Mouse (Mus musculus): ENCODE results near the gene Mgat5.

Mgat5 gene

DNA sequence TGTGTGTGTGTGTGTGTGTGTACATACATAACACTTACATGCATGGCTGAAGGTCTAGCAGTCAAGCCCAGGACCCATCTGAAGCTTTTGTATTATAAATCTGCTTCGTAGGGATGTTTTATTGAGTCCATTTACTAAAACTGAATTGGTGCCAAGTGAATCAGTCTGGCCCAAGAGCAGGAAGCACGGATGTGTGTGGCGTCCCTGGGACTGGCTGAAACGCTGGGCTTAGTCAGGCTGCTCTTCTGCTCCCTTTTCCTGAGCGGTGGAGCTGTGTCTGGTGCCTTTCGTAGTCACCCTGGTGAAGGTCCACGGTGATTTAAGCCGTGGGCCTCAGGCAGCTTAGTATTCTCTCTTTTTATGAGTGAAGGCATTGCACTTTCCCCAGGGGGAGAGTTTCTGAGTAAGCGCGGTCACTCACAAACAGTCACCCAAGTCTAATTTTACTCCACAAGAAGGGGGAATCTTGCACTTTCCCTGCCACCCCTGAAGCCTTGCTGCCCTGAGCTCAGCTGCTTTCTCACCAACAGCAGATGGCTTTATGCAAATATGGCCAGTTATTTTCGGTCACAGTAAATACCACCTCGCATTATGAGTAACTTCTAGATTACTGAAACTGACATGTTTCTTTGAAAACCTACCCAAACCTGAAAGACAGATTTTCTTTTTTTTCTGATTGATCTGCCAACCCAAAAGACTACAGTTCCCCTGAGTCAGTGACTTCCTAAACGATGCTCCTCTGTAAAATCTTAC, 176.1 kb downstream of the Mgat5 start:
- in situ Hi-C loops (cut with MboI), result no loop called here

GRCm38 (mm10) chr1:127383071-127383470, 178.3 kb downstream of the Mgat5 start:
- in situ Hi-C loops (cut with MboI), result no loop called here

DNA sequence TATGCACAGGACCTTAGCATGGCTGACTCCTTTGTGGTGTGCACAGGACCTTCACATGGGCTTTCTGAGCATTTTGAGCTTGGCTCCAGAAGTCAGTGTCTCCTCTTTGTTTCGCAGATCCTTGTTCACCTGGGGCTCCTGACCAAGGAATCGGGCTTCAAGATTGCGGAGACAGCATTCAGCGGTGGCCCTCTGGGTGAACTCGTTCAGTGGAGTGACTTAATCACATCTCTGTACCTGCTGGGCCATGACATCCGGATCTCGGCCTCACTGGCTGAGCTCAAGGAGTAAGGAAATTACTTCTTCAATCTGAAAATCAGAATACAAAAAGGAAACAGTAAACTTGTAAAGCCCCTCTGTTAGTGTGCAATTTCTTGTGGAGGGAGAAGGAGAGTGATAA, 182.4 kb downstream of the Mgat5 start:
- in situ Hi-C loops (cut with MboI), result no loop called here

GRCm38 (mm10) chr1:127387661-127388060, 182.8 kb downstream of the Mgat5 start:
- in situ Hi-C loops (cut with MboI), result no loop called here

DNA sequence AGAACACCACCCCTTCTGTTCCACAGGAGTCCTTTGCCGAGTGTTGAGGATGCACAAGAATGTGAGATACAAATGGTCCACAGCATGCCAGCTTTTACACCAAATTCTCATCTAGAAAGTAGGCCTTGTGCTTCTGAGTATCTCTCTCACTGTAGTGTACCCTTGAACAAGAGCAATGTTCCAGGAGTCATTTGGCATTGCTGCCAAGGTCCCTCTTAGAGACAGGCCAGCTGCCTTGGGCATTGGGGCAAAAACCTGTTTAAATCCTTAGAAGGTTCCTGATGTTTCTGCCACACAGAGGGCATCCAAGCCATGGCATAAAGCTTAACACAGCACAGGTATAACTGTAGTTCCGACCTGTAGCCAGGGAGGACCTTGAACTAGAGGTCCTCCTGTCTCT, 189.9 kb downstream of the Mgat5 start:
- in situ Hi-C loops (cut with MboI), result no loop called here

DNA sequence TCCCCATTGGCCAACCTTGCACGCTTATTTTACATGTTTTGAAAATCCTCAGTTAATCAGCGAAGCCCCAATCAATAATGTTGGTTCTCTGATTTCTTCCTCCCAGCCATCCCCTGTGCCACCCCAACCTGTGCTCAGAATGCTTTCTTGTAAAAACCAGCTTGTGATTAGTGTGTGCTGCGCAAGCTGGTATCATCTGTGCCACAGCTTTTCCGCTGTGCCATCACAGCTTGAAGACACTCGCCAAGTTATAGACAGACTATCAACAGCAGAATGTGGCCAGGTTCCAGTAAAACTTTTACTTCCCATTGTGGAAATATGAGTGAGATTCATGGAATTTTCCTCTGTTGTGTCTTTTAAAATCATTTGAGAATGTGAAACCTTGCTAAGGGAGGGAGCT, 190.9 kb downstream of the Mgat5 start:
- in situ Hi-C loops (cut with MboI), result no loop called here

GRCm38 (mm10) chr1:127396569-127397349, 191.9 kb downstream of the Mgat5 start:
- in situ Hi-C loops (cut with MboI), result no loop called here

- in situ Hi-C loops (cut with MboI), result no loop called here
These were observed 192.6 kb downstream of the Mgat5 start for GRCm38 (mm10) chr1:127397396-127397795.

- in situ Hi-C loops (cut with MboI), result no loop called here
These were observed 193.4 kb downstream of the Mgat5 start for GRCm38 (mm10) chr1:127398186-127398585.

GRCm38 (mm10) chr1:127400198-127400597, 195.4 kb downstream of the Mgat5 start:
- in situ Hi-C loops (cut with MboI), result loop anchor here (25.0 kb wide), 1 partner anchor 188 kb away; the partner anchor contains the start of gene Mgat5

GRCm38 (mm10) chr1:127400666-127401065, 195.9 kb downstream of the Mgat5 start:
- in situ Hi-C loops (cut with MboI), result loop anchor here (25.0 kb wide), 1 partner anchor 188 kb away; the partner anchor contains the start of gene Mgat5

GRCm38 (mm10) chr1:127404655-127405054, 199.8 kb downstream of the Mgat5 start:
- in situ Hi-C loops (cut with MboI), result loop anchor here (25.0 kb wide), 1 partner anchor 192 kb away; the partner anchor contains the start of gene Mgat5

DNA sequence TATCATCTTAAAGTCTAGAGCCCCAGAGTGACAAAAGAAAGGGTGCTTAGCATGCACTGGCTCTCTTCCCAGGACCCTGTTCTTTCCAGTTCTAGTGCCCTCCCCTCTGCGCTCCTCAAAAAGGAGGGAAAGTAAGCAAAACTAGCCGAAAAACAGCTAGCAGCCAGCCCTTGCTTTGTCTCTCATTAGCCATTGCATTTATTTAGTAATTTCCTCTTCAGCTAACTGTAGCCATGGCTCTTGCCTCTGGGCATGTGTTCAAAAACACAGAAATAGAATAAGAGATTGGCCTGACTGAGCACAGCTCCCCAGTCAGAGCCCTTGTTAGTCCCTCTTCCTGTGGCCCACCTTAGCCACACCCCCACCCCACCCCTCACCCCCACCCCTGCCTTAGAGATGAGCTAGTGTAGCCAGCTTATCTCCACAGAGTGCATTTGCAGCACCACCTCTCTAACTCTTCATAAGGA, 204.2 kb downstream of the Mgat5 start:
- in situ Hi-C loops (cut with MboI), result loop anchor here (25.0 kb wide), 1 partner anchor 197 kb away; the partner anchor contains the start of gene Mgat5

GRCm38 (mm10) chr1:127409512-127409911, 204.7 kb downstream of the Mgat5 start:
- in situ Hi-C loops (cut with MboI), result loop anchor here (25.0 kb wide), 1 partner anchor 197 kb away; the partner anchor contains the start of gene Mgat5

- in situ Hi-C loops (cut with MboI), result loop anchor here (25.0 kb wide), 1 partner anchor 202 kb away; the partner anchor contains the start of gene Mgat5
These were observed 209.7 kb downstream of the Mgat5 start for GRCm38 (mm10) chr1:127414500-127414899.

DNA sequence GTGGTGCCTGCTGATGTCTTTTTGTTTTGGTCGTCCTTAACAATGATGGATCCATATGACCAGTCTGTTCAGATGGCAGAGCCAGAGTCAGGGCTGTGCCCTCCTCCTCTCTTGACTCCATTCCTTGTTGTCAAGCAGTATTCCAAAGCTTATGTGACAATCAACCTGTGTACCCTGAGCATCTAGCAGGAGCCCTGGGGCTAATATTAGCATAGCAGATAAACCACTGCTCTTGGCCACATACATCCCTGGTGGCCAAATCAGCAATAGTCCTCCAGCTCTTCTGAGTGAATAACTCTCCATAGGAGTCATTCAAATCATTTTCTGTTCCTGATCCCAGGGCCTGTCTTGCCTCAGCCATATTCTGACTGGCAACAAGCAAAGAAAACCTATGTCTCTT, 211.1 kb downstream of the Mgat5 start:
- in situ Hi-C loops (cut with MboI), result loop anchor here (25.0 kb wide), 1 partner anchor 204 kb away; the partner anchor contains the start of gene Mgat5

- in situ Hi-C loops (cut with MboI), result loop anchor here (25.0 kb wide), 1 partner anchor 205 kb away; the partner anchor contains the start of gene Mgat5
These were observed 212.2 kb downstream of the Mgat5 start for GRCm38 (mm10) chr1:127416971-127417370.

GRCm38 (mm10) chr1:127418916-127419575, 214.2 kb downstream of the Mgat5 start:
- in situ Hi-C loops (cut with MboI), result loop anchor here (25.0 kb wide), 1 partner anchor 207 kb away; the partner anchor contains the start of gene Mgat5

DNA sequence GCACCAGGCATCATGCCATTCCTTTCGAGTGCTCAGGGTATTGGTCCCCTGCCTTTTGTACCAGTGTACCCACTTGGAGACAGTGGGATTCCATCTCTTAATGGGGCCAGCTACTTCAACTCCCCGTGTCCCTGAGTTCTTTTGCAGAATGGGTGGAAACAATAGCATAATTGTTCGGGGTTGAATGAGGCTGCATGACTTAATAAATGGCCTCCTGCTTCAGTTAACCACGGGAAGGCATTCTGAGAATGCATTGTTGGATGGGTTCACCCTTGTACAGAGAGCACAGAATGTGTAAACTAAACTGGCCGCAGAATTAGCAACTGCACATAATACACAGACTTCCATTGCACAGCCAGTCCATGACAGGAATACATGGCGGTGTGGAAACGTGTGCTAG, 214.8 kb downstream of the Mgat5 start:
- in situ Hi-C loops (cut with MboI), result loop anchor here (25.0 kb wide), 1 partner anchor 207 kb away; the partner anchor contains the start of gene Mgat5

GRCm38 (mm10) chr1:127420383-127420782, 215.6 kb downstream of the Mgat5 start:
- in situ Hi-C loops (cut with MboI), result loop anchor here (25.0 kb wide), 1 partner anchor 208 kb away; the partner anchor contains the start of gene Mgat5

DNA sequence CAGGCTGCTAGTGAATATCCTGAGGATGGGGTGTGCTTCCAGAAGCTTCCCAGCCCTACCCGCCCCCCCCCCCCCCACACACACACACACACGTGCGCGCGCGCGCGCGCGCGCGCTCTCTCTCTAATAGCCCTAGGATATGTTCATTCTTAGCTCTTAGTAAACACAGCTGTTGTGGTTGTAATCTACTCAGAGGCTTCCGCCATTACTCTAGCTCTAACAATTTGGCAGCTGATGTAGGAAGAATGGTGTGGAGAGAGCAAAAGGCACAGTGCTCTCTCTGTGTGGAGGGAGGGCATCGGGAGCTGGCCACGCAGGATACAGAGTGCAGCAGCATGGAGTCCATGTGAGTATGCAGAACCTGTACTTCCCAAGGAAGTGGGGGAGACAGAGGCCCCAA, 216.0 kb downstream of the Mgat5 start:
- in situ Hi-C loops (cut with MboI), result loop anchor here (25.0 kb wide), 1 partner anchor 208 kb away; the partner anchor contains the start of gene Mgat5

Data from mature B cell (primary cell).